Mouse (Mus musculus): ENCODE results near the gene Ncstn.

Ncstn gene

GRCm38 (mm10) chr1:172082101-172082898 lies at the start of gene Ncstn, which contains the start of gene Copa:
Ncstn (minus strand) TSS chr1:172082795.
Copa (plus strand) TSS chr1:172082529.
- DNase-seq (ENCODE audit: low spot score) = peak; percentile 98

- DNase-seq (ENCODE audit: low spot score) = peak; percentile 72
Measured at GRCm38 (mm10) chr1:172132319-172132718, 49.7 kb upstream of the Ncstn start.

GRCm38 (mm10) chr1:172129780-172130179 lies 47.2 kb upstream of the Ncstn start:
- DNase-seq (ENCODE audit: low spot score) = no peak

GRCm38 (mm10) chr1:172129108-172129507 lies 46.5 kb upstream of the Ncstn start:
- DNase-seq (ENCODE audit: low spot score) = peak; percentile 65

DNA sequence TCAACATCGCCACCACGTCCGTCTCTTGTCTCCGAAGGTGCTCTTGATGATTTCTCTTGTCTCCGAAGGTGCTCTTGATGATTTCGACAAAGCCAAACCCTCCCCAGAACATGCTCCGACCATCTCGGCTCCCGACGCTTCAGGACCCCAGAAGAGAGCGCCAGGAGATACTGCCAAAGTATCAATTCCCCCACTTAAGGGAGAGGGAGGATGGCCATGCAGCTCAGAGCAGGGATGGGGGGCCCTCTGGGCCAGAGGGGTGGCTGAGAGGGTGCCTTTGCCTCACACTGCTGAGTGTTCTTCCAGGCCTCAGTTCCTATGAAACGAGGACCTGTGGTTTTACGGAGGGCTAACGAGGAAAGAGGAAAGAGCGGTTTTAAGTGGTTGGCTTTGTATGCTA lies 46.0 kb upstream of the Ncstn start:
- no peak for DNase-seq (ENCODE audit: low spot score)

DNA sequence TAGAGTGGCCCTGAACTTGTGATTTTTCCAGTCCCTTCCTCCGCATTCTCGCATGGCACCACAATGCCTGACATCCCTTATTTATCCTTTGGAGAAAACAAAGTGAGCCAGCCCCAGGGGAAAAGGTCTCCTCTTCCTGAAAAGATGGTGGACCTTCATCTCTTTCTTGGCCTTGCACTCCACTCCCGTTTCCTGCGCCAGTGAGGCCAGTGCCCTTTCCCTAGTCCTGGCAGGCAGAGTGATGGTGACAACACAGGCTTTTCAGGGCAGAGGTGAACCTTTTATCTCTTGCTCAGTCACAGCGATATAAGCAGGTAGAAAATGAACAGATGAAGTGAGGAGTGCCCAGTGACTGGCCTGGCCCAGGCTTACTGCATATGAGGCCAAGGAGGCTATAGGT lies 44.9 kb upstream of the Ncstn start:
- DNase-seq (ENCODE audit: low spot score) = peak; percentile 44

DNA sequence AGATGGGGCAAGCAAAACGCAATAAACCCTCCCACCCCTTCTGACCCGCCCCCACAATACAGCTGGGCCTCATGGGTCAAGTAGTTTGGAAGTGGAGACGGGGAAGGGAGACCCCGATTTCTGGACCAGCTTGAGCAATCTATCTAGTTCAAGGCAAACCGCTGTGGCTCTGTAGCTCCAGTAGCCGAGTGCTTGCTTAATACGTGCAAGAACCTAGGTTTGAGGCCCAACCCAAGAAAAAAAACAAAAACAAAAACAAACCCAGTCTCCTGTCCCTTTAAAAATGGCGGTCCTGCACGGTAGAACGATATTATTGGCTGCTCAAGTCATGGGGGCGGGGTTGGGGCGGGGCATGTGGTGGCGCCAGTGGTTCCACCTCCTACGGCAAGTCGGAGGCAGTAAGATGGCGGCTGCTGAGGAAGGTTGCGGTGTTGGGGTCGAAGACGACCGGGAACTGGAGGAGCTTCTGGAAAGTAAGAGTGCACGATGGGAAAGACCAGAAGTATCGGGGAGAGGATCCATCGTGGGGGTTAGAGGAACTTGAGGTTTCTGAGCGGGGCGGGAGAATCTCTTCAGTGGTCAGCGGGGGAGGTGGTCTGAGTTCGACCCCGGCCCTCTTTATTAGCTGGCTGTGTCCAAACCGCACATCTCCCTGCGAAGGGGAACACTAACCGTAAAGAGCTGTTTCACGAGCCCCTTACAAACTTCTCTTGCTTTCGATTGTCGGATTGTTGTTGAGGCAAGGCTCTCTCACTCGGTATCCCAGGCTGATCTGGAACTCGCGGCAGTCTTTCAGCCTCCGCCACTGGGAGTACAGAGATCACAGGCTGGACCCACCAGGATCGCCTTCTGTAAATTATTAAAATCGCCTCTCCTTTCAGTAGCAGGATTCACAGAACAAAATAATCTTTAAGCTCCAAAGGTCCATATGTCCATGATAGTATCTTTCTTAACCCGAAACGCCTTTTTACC lies 44.1 kb upstream of the Ncstn start, which contains the start of gene Pex19:
Gene Pex19 (plus strand): TSS at position 380 of the 972 bp plus-strand sequence.
- DNase-seq (ENCODE audit: low spot score) = peak; percentile 93

DNA sequence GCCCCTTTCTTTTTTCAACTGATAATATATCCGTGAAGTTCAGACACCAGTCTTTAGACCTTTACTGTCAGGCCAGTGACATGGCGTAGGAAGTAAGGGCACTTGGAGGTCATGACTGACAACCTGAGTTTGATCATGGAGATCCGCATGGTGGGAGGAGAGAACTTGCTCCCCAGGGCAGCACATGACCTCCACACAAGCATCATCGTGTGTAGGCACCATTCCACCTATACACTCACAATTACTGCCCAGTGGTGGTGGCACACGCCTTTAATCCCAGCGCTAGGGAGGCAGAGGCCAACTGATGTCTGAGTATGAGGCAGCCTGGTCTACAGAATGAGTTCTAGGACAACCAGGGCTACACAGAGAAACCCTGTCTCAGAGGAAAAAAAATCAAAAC lies 42.0 kb upstream of the Ncstn start:
- DNase-seq (ENCODE audit: low spot score) = no peak

GRCm38 (mm10) chr1:172122671-172123070 lies 40.1 kb upstream of the Ncstn start:
- DNase-seq (ENCODE audit: low spot score) = no peak

DNA sequence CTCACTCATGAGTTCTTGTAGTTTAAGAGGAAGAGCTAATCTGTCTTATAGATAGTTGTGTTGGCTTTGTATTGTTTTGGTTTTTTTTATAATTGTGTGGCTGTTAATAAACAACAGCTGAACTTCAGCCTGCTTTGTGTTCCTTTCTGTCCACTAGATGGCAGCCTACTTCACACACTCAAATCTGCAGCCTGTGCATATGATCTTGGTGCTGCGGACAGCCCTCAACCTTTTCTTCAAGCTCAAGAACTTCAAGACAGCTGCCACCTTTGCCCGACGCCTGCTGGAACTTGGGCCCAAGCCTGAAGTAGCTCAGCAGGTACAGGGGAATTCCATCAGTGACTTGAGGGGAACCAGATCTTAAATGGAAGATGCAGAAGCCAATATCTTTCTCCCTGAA lies 37.1 kb upstream of the Ncstn start:
- DNase-seq (ENCODE audit: low spot score) = peak; percentile 81

DNA sequence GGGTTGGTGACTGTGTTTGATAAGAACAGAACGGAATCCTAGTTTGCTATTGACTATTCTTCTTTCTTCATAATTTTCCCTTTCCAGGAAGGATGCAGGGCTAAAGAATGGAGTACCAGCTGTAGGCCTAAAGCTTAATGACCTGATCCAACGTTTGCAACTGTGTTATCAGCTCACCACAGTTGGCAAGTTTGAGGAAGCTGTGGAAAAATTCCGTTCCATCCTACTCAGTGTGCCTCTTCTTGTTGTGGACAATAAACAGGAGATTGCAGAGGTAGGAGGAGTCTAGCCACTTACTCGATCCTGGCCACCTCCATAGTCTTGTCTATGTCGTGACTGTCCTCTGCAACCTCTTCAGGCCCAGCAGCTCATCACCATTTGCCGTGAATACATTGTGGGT lies 36.5 kb upstream of the Ncstn start:
- DNase-seq (ENCODE audit: low spot score) = no peak

- DNase-seq (ENCODE audit: low spot score) = no peak
Measured at GRCm38 (mm10) chr1:172116948-172117347, 34.4 kb upstream of the Ncstn start.

DNA sequence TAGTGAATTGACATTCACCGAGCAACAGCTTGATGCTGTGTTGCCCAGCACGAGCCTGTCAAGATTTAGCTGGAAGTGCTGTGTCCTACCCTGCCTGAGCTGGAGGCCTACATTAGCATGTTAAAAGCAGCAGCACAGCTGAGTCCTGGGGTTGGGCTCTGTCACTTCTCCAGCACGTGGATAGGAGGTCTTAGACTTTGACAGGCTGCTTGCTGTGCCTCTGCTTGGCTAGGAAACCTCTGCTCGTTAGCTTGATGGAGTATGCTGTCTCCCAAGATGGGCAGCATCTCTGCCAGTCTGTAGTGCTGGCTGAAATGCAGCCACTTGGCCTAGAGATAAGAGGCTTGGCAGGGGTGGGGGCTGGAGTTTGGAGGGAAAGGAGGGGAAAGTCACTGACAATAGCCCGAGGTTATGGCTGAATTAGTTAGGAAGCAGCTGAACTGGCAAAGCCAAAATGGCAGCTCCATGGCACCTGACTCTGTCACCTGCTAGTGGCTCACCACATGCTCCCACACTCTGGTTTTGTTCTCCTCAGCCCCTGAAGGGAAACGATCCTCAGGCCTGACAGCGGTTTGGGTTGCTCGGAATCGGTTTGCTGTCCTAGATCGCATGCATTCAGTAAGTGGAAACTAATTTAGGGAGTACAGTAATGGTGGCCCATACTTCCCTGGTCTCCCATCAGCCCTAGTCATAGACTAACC lies 25.3 kb upstream of the Ncstn start:
- DNase-seq (ENCODE audit: low spot score) = no peak

GRCm38 (mm10) chr1:172105101-172105500 lies 22.5 kb upstream of the Ncstn start:
- no peak for DNase-seq (ENCODE audit: low spot score)

DNA sequence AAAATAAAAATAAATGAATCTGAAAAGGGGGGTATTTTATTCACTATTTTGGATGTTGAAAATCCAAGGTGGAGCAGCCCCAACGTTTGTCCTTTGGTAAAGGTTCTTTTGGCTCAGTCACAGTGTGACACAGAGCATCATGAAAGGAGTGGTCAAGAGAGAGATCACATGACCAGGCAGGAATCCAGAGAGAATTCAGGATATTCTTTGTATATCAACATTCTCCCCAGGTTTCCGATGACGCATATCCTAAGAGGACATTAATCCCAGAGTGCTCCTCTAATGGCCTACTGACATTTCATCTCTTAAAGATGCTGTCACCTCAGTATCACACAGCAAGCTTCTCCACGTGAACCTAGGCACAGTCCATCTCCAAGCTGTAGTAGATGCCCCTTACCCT lies 21.0 kb upstream of the Ncstn start:
- DNase-seq (ENCODE audit: low spot score) = no peak

DNA sequence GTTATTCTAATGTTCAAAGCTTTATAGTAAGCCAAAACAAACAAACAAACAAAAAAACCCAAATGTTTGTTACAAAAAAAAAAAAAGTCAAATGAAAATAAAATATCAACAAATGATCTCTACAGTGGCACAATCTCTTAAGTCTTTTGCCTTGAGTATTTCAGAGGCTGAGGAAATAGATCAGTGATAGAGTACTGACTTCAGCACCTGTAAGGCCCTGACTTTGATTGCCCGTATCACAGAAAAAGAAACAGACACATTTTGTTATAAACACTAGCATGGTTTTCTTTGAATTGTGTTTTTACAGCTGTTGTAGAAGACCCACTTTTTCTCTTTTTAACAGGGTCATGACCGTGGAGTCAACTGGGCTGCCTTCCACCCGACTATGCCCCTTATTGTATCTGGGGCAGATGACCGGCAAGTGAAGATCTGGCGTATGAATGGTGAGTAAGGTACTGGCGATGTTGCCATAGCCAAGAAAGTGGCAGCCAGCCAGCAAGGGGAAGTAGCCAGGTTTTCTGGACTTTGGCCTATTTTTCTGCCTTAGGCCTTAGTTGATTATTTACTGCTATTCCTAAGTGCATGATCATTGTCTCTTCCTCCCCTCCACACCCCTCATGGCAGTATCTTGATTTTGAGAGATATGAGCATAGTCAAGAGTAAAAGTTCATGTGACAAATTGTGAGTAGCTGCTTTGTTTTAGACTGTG lies 16.9 kb upstream of the Ncstn start:
- peak; percentile 92 for DNase-seq (ENCODE audit: low spot score)

DNA sequence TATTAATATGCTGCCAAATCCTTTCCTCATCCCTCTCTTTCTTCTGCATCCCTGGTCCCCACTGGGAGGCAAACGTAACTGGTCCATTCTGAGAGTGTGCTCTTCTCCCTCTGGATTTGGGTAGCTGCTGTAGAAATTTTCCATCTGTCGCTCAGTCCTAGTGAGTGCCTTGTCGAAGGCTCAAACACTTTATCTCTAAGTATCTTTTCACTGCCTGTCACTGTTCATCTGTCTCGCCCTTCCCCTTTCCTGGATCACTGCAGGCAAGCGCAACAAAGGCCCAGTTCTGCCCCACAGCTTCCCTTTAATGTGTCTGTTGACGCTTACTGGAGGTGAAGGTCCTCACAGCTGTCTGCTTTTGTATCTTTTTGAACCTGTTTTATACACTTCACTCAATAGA lies 12.6 kb upstream of the Ncstn start:
- peak; percentile 52 for DNase-seq (ENCODE audit: low spot score)

- DNase-seq (ENCODE audit: low spot score) = no peak
Measured at GRCm38 (mm10) chr1:172094295-172094694, 11.7 kb upstream of the Ncstn start.

- peak; percentile 52 for DNase-seq (ENCODE audit: low spot score)
Measured at GRCm38 (mm10) chr1:172093522-172093921, 10.9 kb upstream of the Ncstn start.

DNA sequence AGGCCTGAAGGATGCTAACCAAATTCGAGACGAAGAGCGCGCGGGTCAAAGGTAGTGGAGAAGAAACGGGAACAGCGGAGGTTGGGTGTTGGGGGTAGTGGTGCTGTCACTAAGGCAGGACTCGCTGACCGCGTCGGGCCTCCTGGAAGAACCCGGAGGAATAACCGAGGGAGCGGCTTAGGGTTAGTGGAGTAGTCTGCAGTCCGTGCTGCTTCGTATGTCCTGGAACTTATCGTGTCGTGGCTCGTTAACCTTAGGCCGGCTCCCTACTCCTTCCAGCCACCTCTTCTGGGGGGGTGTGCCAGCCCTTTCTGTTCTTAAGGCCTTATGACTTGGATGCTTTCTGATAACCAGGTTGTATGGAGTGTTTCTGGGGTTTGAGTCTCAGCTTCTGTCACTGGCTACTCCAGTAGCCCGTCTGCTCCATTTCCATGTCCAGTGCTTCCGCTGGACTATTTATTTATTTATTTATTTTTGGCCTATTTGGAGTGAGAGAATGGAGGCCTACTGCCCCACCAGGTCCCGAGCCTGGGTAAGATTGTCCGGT lies 377 bp upstream of the Ncstn start:
- peak; percentile 62 for DNase-seq (ENCODE audit: low spot score)

DNA sequence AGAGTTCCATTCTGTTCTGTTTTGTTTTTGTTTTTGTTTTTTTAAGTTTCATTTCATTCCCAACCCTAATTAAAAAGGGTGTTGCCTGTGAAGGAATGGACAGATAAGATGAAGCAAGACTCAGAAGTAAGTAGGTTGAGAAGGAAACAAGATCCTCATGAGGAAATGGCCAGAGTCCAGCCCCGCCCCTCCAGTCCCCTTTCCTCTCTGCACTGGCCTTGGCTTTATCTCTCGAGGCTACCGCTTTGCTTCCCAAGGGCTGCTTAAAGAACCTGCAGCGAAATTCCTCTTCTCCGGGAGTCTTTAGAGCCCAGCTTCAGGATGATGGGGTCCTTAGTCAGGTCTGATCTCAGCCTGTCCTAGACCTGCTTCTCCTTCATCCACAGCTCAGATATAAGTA lies 4.6 kb downstream of the Ncstn start:
- peak; percentile 25 for DNase-seq (ENCODE audit: low spot score)

Data from MN1 (cell line).